Mouse (Mus musculus): Measurements from ENCODE around the gene Thy1. TPM values are rescaled to one million over a fixed set of nuclear protein-coding genes. Genes with fewer than 3 reads are reported as not detected.

The Thy1 gene
- polyA plus RNA-seq, 2 experiments = 0.33 to 0.90 TPM

DNA sequence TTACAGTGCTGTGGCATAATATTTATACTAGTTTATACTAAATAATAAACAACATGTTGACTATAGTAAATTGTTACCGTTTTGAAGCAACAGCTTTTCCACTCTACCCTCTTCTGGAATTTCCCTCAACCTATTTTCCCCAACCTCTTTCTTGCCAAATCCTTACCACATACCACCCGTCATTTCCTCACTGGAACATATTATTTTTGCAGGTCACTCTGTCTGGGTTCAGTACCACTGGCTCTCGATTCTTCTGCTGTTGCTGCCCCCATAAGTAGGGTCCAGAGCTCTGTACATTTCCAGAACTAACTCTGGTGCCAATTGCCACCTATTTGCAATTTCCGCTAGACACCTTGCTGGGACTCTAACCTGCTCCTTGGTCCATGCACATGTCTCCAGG lies 11.2 kb upstream of the Thy1 start:
- H3K9me3 ChIP-seq (ENCODE audit: control insufficient read depth, low read length) = no peaks in the 10 kb centered on the region
- H3K36me3 ChIP-seq (replicated peaks; ENCODE audit: control insufficient read depth, insufficient read depth, low read depth) = no peaks in the 10 kb centered on the region
- no peaks in the 10 kb centered on the region for H3K4me1 ChIP-seq (replicated peaks; ENCODE audit: control insufficient read depth in 2 of 2, insufficient read depth in 2 of 2, low read length in 1 of 2)
- no peak overlapping the region for H3K4me3 ChIP-seq (ENCODE audit: insufficient read depth in 1 of 2, low read depth in 2 of 2, low read length in 2 of 2)
- H3K27me3 ChIP-seq (ENCODE audit: control insufficient read depth, insufficient read depth, low read length) = no peaks in the 10 kb centered on the region
- H3K9ac ChIP-seq (replicated peaks) = no peak overlapping the region
- DNase-seq (ENCODE audit: low read depth in 3 of 3, low spot score in 3 of 3) (no peak), ATAC-seq (ENCODE audit: insufficient read depth) (no peak)
- 47% methylated on average over 4 of the region's 4 CpGs for WGBS (ENCODE audit: insufficient replicate concordance)
- TF ChIP-seq CTCF (IDR thresholded peaks at IDR 0.05; ENCODE audit: low read depth) (no peak), EP300 (IDR thresholded peaks at IDR 0.05; ENCODE audit: low read depth) (no peak)
- no peak overlapping the region for H3K4me2 ChIP-seq (ENCODE audit: low read depth)
- no peak overlapping the region for H3K27ac ChIP-seq

GRCm38 (mm10) chr9:44033317-44033716 lies 9.9 kb upstream of the Thy1 start:
- Histone ChIP-seq H3K4me1 (replicated peaks; ENCODE audit: control insufficient read depth in 2 of 2, insufficient read depth in 2 of 2, low read length in 1 of 2) (no peaks in the 10 kb centered on the region), H3K9ac (replicated peaks) (no peak overlapping the region), H3K27ac (no peak overlapping the region), H3K27me3 (ENCODE audit: control insufficient read depth, insufficient read depth, low read length) (no peaks in the 10 kb centered on the region), H3K9me3 (ENCODE audit: control insufficient read depth, low read length) (no peaks in the 10 kb centered on the region), H3K4me2 (ENCODE audit: low read depth) (no peak overlapping the region), H3K36me3 (replicated peaks; ENCODE audit: control insufficient read depth, insufficient read depth, low read depth) (no peaks in the 10 kb centered on the region), H3K4me3 (ENCODE audit: insufficient read depth in 1 of 2, low read depth in 2 of 2, low read length in 2 of 2) (no peak overlapping the region)
- WGBS (ENCODE audit: insufficient replicate concordance) = 63% methylated on average over 5 of the region's 5 CpGs
- TF ChIP-seq EP300 (IDR thresholded peaks at IDR 0.05; ENCODE audit: low read depth) (no peak), CTCF (IDR thresholded peaks at IDR 0.05; ENCODE audit: low read depth) (no peak)
- ATAC-seq (ENCODE audit: insufficient read depth) = no peak
- no peak for DNase-seq (ENCODE audit: low read depth in 3 of 3, low spot score in 3 of 3)

DNA sequence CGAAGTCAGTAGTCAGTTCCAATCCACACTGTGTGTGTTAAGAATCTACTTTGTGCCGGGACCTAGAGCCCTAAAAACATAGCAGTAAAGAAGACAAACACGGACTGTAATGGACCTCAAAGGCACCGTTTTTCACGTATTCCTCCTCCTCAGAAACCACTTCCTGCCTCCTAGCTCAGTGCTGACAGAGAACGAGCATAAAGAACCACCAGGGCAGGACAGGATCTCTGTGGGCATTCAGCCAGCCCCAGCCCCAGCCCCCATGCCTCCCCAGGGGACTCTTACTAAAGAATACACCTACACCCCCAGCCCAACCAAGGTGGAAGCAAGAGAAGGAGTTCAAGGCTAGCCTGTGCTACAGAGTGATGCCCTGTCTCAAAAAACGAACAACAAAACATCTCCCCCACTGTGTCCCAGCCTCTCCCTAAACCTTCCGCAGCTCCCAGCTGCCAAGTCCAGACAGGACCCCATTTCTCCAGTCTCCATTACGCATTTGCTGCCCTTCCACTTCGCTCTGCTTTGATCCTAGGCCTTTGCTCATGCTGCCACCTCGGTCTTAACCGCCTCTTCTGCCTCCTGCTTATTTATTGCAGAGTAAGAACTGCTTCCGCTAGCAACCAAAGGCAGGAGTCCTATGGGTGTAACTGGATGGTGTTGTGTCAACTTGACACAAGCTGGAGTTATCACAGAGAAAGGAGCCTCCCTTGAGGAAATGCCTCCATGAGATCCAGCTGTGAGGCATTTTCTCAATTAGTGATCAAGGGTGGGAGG lies 9.0 kb upstream of the Thy1 start:
- DNase-seq (ENCODE audit: low read depth in 3 of 3, low spot score in 3 of 3) = no peak

DNA sequence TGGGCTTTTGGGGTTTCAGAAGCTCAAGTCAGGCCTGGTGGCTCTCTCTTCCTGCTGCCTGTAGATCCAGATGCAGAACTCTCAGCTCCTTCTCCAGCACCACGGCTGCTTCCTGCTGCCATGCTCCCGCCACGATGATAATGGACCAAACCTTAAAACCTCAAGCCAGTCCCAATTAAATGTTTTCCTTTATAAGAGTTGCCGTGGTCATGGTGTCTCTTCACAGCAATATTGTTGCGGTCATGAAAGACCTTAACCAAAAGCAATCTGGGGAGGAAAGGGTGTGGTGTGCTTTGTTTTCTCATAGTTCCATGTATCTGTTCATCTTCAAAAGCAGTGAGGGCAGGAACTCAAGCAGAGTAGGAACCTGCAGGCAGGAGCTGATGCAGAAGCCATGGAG lies 6.1 kb upstream of the Thy1 start:
- no peak overlapping the region for H3K4me3 ChIP-seq (ENCODE audit: insufficient read depth in 1 of 2, low read depth in 2 of 2, low read length in 2 of 2)
- H3K4me1 ChIP-seq (replicated peaks; ENCODE audit: control insufficient read depth in 2 of 2, insufficient read depth in 2 of 2, low read length in 1 of 2) = no peaks in the 10 kb centered on the region
- H3K36me3 ChIP-seq (replicated peaks; ENCODE audit: control insufficient read depth, insufficient read depth, low read depth) = no peaks in the 10 kb centered on the region
- TF ChIP-seq EP300 (IDR thresholded peaks at IDR 0.05; ENCODE audit: low read depth) (no peak), CTCF (IDR thresholded peaks at IDR 0.05; ENCODE audit: low read depth) (no peak)
- ATAC-seq (ENCODE audit: insufficient read depth) (no peak), DNase-seq (ENCODE audit: low read depth in 3 of 3, low spot score in 3 of 3) (no peak)
- 67% methylated on average over 5 of the region's 5 CpGs for WGBS (ENCODE audit: insufficient replicate concordance)
- peaks cover under 1% of the 10 kb centered on the region; the same call in 1 of the 2 replicates for H3K27me3 ChIP-seq (ENCODE audit: control insufficient read depth, insufficient read depth, low read length)
- no peaks in the 10 kb centered on the region for H3K9me3 ChIP-seq (ENCODE audit: control insufficient read depth, low read length)
- H3K27ac ChIP-seq = no peak overlapping the region
- no peak overlapping the region for H3K4me2 ChIP-seq (ENCODE audit: low read depth)
- H3K9ac ChIP-seq (replicated peaks) = no peak overlapping the region

More for the DNA sequence above, 9.0 kb upstream of the Thy1 start:
- H3K4me2 ChIP-seq (ENCODE audit: low read depth) = no peak overlapping the region
- H3K4me1 ChIP-seq (replicated peaks; ENCODE audit: control insufficient read depth in 2 of 2, insufficient read depth in 2 of 2, low read length in 1 of 2) = no peaks in the 10 kb centered on the region
- H3K9me3 ChIP-seq (ENCODE audit: control insufficient read depth, low read length) = no peaks in the 10 kb centered on the region
- H3K27me3 ChIP-seq (ENCODE audit: control insufficient read depth, insufficient read depth, low read length) = no peaks in the 10 kb centered on the region
- no peak for ATAC-seq (ENCODE audit: insufficient read depth)
- H3K36me3 ChIP-seq (replicated peaks; ENCODE audit: control insufficient read depth, insufficient read depth, low read depth) = no peaks in the 10 kb centered on the region
- no peak overlapping the region for H3K27ac ChIP-seq
- H3K9ac ChIP-seq (replicated peaks) = no peak overlapping the region
- TF ChIP-seq CTCF (IDR thresholded peaks at IDR 0.05; ENCODE audit: low read depth) (no peak), EP300 (IDR thresholded peaks at IDR 0.05; ENCODE audit: low read depth) (no peak)
- 41% methylated on average over 13 of the region's 13 CpGs for WGBS (ENCODE audit: insufficient replicate concordance)
- no peak overlapping the region for H3K4me3 ChIP-seq (ENCODE audit: insufficient read depth in 1 of 2, low read depth in 2 of 2, low read length in 2 of 2)

DNA sequence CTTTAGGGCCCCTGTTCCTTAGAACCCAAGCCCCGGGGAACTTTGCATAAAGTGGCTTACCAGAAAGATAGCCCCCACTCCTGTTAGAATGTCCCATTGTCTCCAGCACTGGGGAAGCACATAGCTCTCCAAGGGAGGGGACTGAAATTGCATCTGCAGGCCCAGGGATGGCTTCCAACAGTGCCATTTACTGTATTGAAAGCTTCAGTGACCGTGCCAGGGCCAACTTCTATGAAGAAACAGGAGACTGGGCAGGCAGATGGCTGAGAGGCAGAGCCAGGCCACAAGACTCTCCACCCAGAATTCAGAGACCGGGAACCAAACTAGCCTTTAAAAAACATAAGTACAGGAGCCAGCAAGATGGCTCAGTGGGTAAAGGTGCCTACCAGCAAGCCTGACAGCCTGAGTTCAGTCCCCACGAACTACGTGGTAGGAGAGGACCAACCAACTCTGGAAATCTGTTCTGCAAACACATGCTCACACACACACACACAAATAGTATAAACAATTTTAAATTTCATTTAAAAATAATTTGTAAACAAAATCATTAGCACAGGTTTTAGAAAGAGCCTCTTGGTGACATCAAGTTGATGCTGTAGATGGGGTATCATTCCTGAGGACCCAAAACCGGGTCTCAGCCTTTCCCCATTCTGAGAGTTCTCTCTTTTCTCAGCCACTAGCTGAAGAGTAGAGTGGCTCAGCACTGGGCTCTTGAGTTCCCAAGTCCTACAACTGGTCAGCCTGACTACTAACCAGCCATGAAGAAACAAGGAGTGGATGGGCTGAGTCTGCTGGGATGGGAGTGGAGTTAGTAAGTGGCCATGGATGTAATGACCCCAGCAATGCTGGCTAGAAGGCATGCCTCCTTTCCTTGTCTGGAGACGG lies 1.4 kb upstream of the Thy1 start:
- H3K4me1 ChIP-seq (replicated peaks; ENCODE audit: control insufficient read depth in 2 of 2, insufficient read depth in 2 of 2, low read length in 1 of 2) = no peaks in the 10 kb centered on the region
- no peak overlapping the region for H3K9ac ChIP-seq (replicated peaks)
- no peak overlapping the region for H3K4me3 ChIP-seq (ENCODE audit: insufficient read depth in 1 of 2, low read depth in 2 of 2, low read length in 2 of 2)
- no peak overlapping the region for H3K4me2 ChIP-seq (ENCODE audit: low read depth)
- 62% methylated on average over 7 of the region's 7 CpGs for WGBS (ENCODE audit: insufficient replicate concordance)
- H3K36me3 ChIP-seq (replicated peaks; ENCODE audit: control insufficient read depth, insufficient read depth, low read depth) = no peaks in the 10 kb centered on the region
- ATAC-seq (ENCODE audit: insufficient read depth) (no peak), DNase-seq (ENCODE audit: low read depth in 3 of 3, low spot score in 3 of 3) (no peak)
- H3K27me3 ChIP-seq (ENCODE audit: control insufficient read depth, insufficient read depth, low read length) = peaks cover 27% of the 10 kb centered on the region
- H3K9me3 ChIP-seq (ENCODE audit: control insufficient read depth, low read length) = no peaks in the 10 kb centered on the region
- TF ChIP-seq EP300 (IDR thresholded peaks at IDR 0.05; ENCODE audit: low read depth) = no peak
- no peak for TF ChIP-seq CTCF (IDR thresholded peaks at IDR 0.05; ENCODE audit: low read depth)
- no peak overlapping the region for H3K27ac ChIP-seq

Data from liver, embryonic 14.5 days (tissue).